Comparison of ENCODE assay signal across 8 mouse cellular contexts in the genomic region with DNA sequence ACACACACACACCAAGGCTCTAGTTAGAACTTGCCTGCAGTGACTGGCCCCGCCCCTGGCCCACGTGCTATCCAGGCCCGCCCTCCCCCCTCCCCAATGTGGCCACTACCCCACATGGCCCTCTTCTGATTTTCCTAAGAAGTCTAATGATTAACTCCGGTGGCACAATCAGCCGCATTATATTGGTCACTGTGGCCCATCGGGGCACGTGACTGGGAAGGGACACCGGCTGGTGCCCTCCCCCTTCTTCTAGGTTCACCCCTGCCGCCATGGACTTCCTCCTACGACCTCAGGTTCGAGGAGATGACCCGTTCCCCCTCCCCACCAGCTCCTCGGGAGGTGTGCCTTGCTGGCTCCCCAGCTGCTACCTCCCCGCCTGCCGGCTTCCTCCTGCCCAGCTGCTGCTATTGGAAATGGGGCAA. TPM values are rescaled to one million over a fixed set of nuclear protein-coding genes. Genes with fewer than 3 reads are reported as not detected.
DNase-seq lines count a peak whose midpoint lies in the region; ATAC-seq and TF ChIP-seq lines count a peak whose summit lies in the region.

No protein-coding gene starts in this region.

- H3K27me3 ChIP-seq in forebrain, embryonic 11.5 days (ENCODE audit: control insufficient read depth, insufficient read depth, low read length), result peaks cover 2% of the 10 kb centered on the region; the same call in 1 of the 2 replicates
- peaks cover 5% of the 10 kb centered on the region; the same call in 1 of the 2 replicates for H3K27me3 ChIP-seq in forebrain, postnatal 0 days (ENCODE audit: insufficient read depth, low read length)
- H3K27me3 ChIP-seq in hindbrain, embryonic 13.5 days, result peaks cover 22% of the 10 kb centered on the region
- no peaks in the 10 kb centered on the region for H3K27me3 ChIP-seq in limb, embryonic 15.5 days

- H3K36me3 ChIP-seq in forebrain, embryonic 11.5 days (ENCODE audit: control insufficient read depth, insufficient read depth, low read length), result peaks cover 3% of the 10 kb centered on the region; the same call in 1 of the 2 replicates
- peaks cover 22% of the 10 kb centered on the region for H3K36me3 ChIP-seq in forebrain, postnatal 0 days (ENCODE audit: insufficient read depth)
- peaks cover 33% of the 10 kb centered on the region for H3K36me3 ChIP-seq in hindbrain, embryonic 13.5 days
- peaks cover 43% of the 10 kb centered on the region for H3K36me3 ChIP-seq in limb, embryonic 15.5 days

- H3K9me3 ChIP-seq in forebrain, embryonic 11.5 days (ENCODE audit: control insufficient read depth, low read length), result no peaks in the 10 kb centered on the region
- no peaks in the 10 kb centered on the region for H3K9me3 ChIP-seq in forebrain, postnatal 0 days (ENCODE audit: low read length)
- no peaks in the 10 kb centered on the region for H3K9me3 ChIP-seq in hindbrain, embryonic 13.5 days
- H3K9me3 ChIP-seq in limb, embryonic 15.5 days, result no peaks in the 10 kb centered on the region

- no peak for DNase-seq in forebrain, embryonic 11.5 days (ENCODE audit: low spot score)
- DNase-seq in forebrain, postnatal 0 days, result no peak
- DNase-seq in neural tube, embryonic 10.5 days (ENCODE audit: extremely low spot score, low spot score), result peak; percentile 47
- DNase-seq in gastrocnemius, postnatal 10 days, result no peak
- DNase-seq in frontal cortex, postnatal 10 days (ENCODE audit: low spot score in 2 of 2), result no peak
- no peak for DNase-seq in frontal cortex, postnatal 25 days (ENCODE audit: low spot score in 2 of 2)

- peak overlapping the region; percentile 7; the same call in 1 of the 2 replicates for H3K4me3 ChIP-seq in forebrain, embryonic 11.5 days (ENCODE audit: low read depth, low read length)
- H3K4me3 ChIP-seq in forebrain, postnatal 0 days (ENCODE audit: low read depth, low read length), result no peak overlapping the region
- H3K4me3 ChIP-seq in hindbrain, embryonic 13.5 days, result no peak overlapping the region
- H3K4me3 ChIP-seq in limb, embryonic 15.5 days, result no peak overlapping the region

- no peak overlapping the region for H3K27ac ChIP-seq in forebrain, embryonic 11.5 days (ENCODE audit: low read depth, low read length)
- H3K27ac ChIP-seq in forebrain, postnatal 0 days (ENCODE audit: low read depth, low read length), result no peak overlapping the region
- H3K27ac ChIP-seq in hindbrain, embryonic 13.5 days, result peak overlapping the region; percentile 12; the same call in 1 of the 2 replicates
- no peak overlapping the region for H3K27ac ChIP-seq in limb, embryonic 15.5 days

- H3K9ac ChIP-seq in forebrain, embryonic 11.5 days (ENCODE audit: low read length), result no peak overlapping the region
- H3K9ac ChIP-seq in forebrain, postnatal 0 days, result no peak overlapping the region
- no peak overlapping the region; the same call in 1 of the 2 replicates for H3K9ac ChIP-seq in hindbrain, embryonic 13.5 days
- H3K9ac ChIP-seq in limb, embryonic 15.5 days, result no peak overlapping the region

- no peak for TF ChIP-seq CTCF in forebrain, postnatal 0 days (IDR thresholded peaks at IDR 0.05; ENCODE audit: low read depth)

- 0 out of 2 replicates have a peak overlapping the region, but pooled peaks have one; percentile 21 for H3K4me2 ChIP-seq in forebrain, embryonic 11.5 days (ENCODE audit: low read depth, low read length, severe bottlenecking)
- no peak overlapping the region for H3K4me2 ChIP-seq in forebrain, postnatal 0 days (ENCODE audit: low read depth)
- H3K4me2 ChIP-seq in hindbrain, embryonic 13.5 days, result peak overlapping the region; percentile 37
- H3K4me2 ChIP-seq in limb, embryonic 15.5 days, result peak overlapping the region; percentile 1; the same call in 1 of the 2 replicates

- no peak for ATAC-seq in forebrain, embryonic 11.5 days (replicated peaks; ENCODE audit: low FRiP score)
- no peak for ATAC-seq in forebrain, postnatal 0 days
- ATAC-seq in hindbrain, embryonic 13.5 days (ENCODE audit: low FRiP score), result no peak
- ATAC-seq in limb, embryonic 15.5 days (ENCODE audit: insufficient number of reproducible peaks, low FRiP score, low TSS enrichment, low read depth), result no peak

- WGBS in forebrain, embryonic 11.5 days, result 4% methylated on average over 15 of the region's 15 CpGs
- WGBS in forebrain, postnatal 0 days, result 12% methylated on average over 13 of the region's 15 CpGs
- WGBS in hindbrain, embryonic 13.5 days, result 3% methylated on average over 15 of the region's 15 CpGs
- 10% methylated on average over 15 of the region's 15 CpGs for WGBS in limb, embryonic 15.5 days

- peaks cover 35% of the 10 kb centered on the region for H3K4me1 ChIP-seq in forebrain, embryonic 11.5 days (replicated peaks; ENCODE audit: control insufficient read depth, insufficient read depth, low read length)
- H3K4me1 ChIP-seq in forebrain, postnatal 0 days (ENCODE audit: insufficient read depth), result peaks cover 7% of the 10 kb centered on the region; the same call in 1 of the 2 replicates
- H3K4me1 ChIP-seq in hindbrain, embryonic 13.5 days (replicated peaks), result peaks cover 46% of the 10 kb centered on the region
- H3K4me1 ChIP-seq in limb, embryonic 15.5 days, result peaks cover 47% of the 10 kb centered on the region

RNA-seq across cellular contexts. Expression of a gene that starts 4.4 kb away (rescaled TPM):
- 28.4 and 28.7 TPM in 2 replicates for polyA plus RNA-seq in forebrain, embryonic 11.5 days (2014; fragmentation: Nextera tagmentation; extraction: Ambion mirVana)
- total RNA-seq in forebrain, postnatal 0 days (2014; rRNA removed), result 21.4 and 31.9 TPM in 2 replicates
- polyA plus RNA-seq in forebrain, postnatal 0 days (2015; fragmentation: Nextera tagmentation; extraction: Ambion mirVana), result 9.7 and 13.9 TPM in 2 replicates
- 22.5 and 28.5 TPM in 2 replicates for polyA plus RNA-seq in hindbrain, embryonic 13.5 days (2015; fragmentation: Nextera tagmentation; extraction: Ambion mirVana)
- polyA plus RNA-seq in limb, embryonic 15.5 days (2015; fragmentation: Nextera tagmentation; extraction: Ambion mirVana), result 36.7 and 40.0 TPM in 2 replicates
- 10 to 100 TPM; 26.2 to 39.8 TPM for total RNA-seq in gastrocnemius, postnatal 10 days (2021)

RNA-seq across cellular contexts. Expression of a gene that starts 4.7 kb away (rescaled TPM):
- polyA plus RNA-seq in forebrain, embryonic 11.5 days (2014; fragmentation: Nextera tagmentation; extraction: Ambion mirVana), result 47.5 and 53.9 TPM in 2 replicates
- total RNA-seq in forebrain, postnatal 0 days (2014; rRNA removed), result 83.3 and 93.8 TPM in 2 replicates
- 156 and 165 TPM in 2 replicates for polyA plus RNA-seq in forebrain, postnatal 0 days (2015; fragmentation: Nextera tagmentation; extraction: Ambion mirVana)
- 104 and 106 TPM in 2 replicates for polyA plus RNA-seq in hindbrain, embryonic 13.5 days (2015; fragmentation: Nextera tagmentation; extraction: Ambion mirVana)
- polyA plus RNA-seq in limb, embryonic 15.5 days (2015; fragmentation: Nextera tagmentation; extraction: Ambion mirVana), result 48.6 and 54.9 TPM in 2 replicates
- 10 to 100 TPM; 15.5 to 17.5 TPM for total RNA-seq in gastrocnemius, postnatal 10 days (2021)

RNA-seq across cellular contexts. Expression of a gene that starts 14.8 kb away (rescaled TPM):
- polyA plus RNA-seq in forebrain, embryonic 11.5 days (2014; fragmentation: Nextera tagmentation; extraction: Ambion mirVana), result not detected in 2 replicates
- 0.15 TPM in 1 of 2 replicates, not detected in the other for total RNA-seq in forebrain, postnatal 0 days (2014; rRNA removed)
- polyA plus RNA-seq in forebrain, postnatal 0 days (2015; fragmentation: Nextera tagmentation; extraction: Ambion mirVana), result 0.08 and 0.52 TPM in 2 replicates
- polyA plus RNA-seq in hindbrain, embryonic 13.5 days (2015; fragmentation: Nextera tagmentation; extraction: Ambion mirVana), result 0.94 and 1.3 TPM in 2 replicates
- 0.24 and 0.73 TPM in 2 replicates for polyA plus RNA-seq in limb, embryonic 15.5 days (2015; fragmentation: Nextera tagmentation; extraction: Ambion mirVana)
- under 1 TPM; 0.12 to 0.36 TPM for total RNA-seq in gastrocnemius, postnatal 10 days (2021)

RNA-seq across cellular contexts. Expression of a gene that starts 17.1 kb away (rescaled TPM):
- 104 and 116 TPM in 2 replicates for polyA plus RNA-seq in forebrain, embryonic 11.5 days (2014; fragmentation: Nextera tagmentation; extraction: Ambion mirVana)
- total RNA-seq in forebrain, postnatal 0 days (2014; rRNA removed), result 87.0 and 132 TPM in 2 replicates
- polyA plus RNA-seq in forebrain, postnatal 0 days (2015; fragmentation: Nextera tagmentation; extraction: Ambion mirVana), result 88.7 and 91.9 TPM in 2 replicates
- 88.1 and 96.1 TPM in 2 replicates for polyA plus RNA-seq in hindbrain, embryonic 13.5 days (2015; fragmentation: Nextera tagmentation; extraction: Ambion mirVana)
- 108 and 130 TPM in 2 replicates for polyA plus RNA-seq in limb, embryonic 15.5 days (2015; fragmentation: Nextera tagmentation; extraction: Ambion mirVana)
- total RNA-seq in gastrocnemius, postnatal 10 days (2021), result 100 to 1,000 TPM; 124 to 142 TPM

RNA-seq across cellular contexts. Expression of a gene that starts 19.7 kb away (rescaled TPM):
- polyA plus RNA-seq in forebrain, embryonic 11.5 days (2014; fragmentation: Nextera tagmentation; extraction: Ambion mirVana), result 30.2 and 31.8 TPM in 2 replicates
- 34.3 and 47.2 TPM in 2 replicates for total RNA-seq in forebrain, postnatal 0 days (2014; rRNA removed)
- polyA plus RNA-seq in forebrain, postnatal 0 days (2015; fragmentation: Nextera tagmentation; extraction: Ambion mirVana), result 54.8 and 56.7 TPM in 2 replicates
- 51.9 and 57.4 TPM in 2 replicates for polyA plus RNA-seq in hindbrain, embryonic 13.5 days (2015; fragmentation: Nextera tagmentation; extraction: Ambion mirVana)
- 21.3 and 23.9 TPM in 2 replicates for polyA plus RNA-seq in limb, embryonic 15.5 days (2015; fragmentation: Nextera tagmentation; extraction: Ambion mirVana)
- 1 to 10 TPM; 9.0 to 9.9 TPM for total RNA-seq in gastrocnemius, postnatal 10 days (2021)
